Mouse (Mus musculus) stomach, embryonic 14.5 days (tissue): ENCODE data around the gene Drc3. TPM values are rescaled to one million over a fixed set of nuclear protein-coding genes. Genes with fewer than 3 reads are reported as not detected.

ENCODE experiments used
- ATAC-seq: fragments of 200-750 bp; cut with Nextera tagmentation; 2 replicates; pipeline ENCODE4 v1.8.0; 2017; ENCODE audit warnings: low read depth, moderate TSS enrichment; ENCODE audit not compliant: insufficient number of reproducible peaks, insufficient read depth, low FRiP score
- H3K27ac ChIP-seq: fragments of 300-500 bp; sonication (generic); 2 replicates; pipeline ENCODE4 v1.5.1; 2014; ENCODE audit warnings: mild to moderate bottlenecking, low read length, moderate library complexity, mixed read lengths
- H3K27me3 ChIP-seq: fragments of 300-500 bp; sonication (generic); 2 replicates; pipeline ENCODE4 v1.6.1; 2014; ENCODE audit warnings: low read length, control low read depth, mixed read lengths; ENCODE audit not compliant: control insufficient read depth, insufficient read depth
- H3K36me3 ChIP-seq: fragments of 300-500 bp; sonication (generic); 2 replicates; pipeline ENCODE4 v1.6.1; 2014; ENCODE audit warnings: mild to moderate bottlenecking, control low read depth, low read length, moderate library complexity, mixed read lengths; ENCODE audit not compliant: control insufficient read depth, insufficient read depth
- H3K4me1 ChIP-seq: fragments of 300-500 bp; sonication (generic); 2 replicates; pipeline ENCODE4 v1.6.1; 2014; ENCODE audit warnings: low read length, control low read depth, mixed read lengths; ENCODE audit not compliant: control insufficient read depth, insufficient read depth
- H3K4me2 ChIP-seq: fragments of 300-500 bp; sonication (generic); replicated peaks from 2 replicates; pipeline ENCODE4 v1.6.1; 2014; ENCODE audit warnings: low read depth, low read length, control low read depth
- H3K4me3 ChIP-seq: fragments of 300-500 bp; sonication (generic); 2 replicates; pipeline ENCODE4 v1.5.1; 2014; ENCODE audit warnings: low read depth, low read length, control low read depth
- H3K9ac ChIP-seq: fragments of 300-500 bp; sonication (generic); replicated peaks from 2 replicates; pipeline ENCODE4 v1.6.1; 2014; ENCODE audit warnings: low read depth, mild to moderate bottlenecking, control low read depth, low read length, moderate library complexity, mixed read lengths
- H3K9me3 ChIP-seq: fragments of 300-500 bp; sonication (generic); 2 replicates; pipeline ENCODE4 v1.6.1; 2016; ENCODE audit warnings: low read depth, low read length, control low read depth; ENCODE audit not compliant: control insufficient read depth
- WGBS: fragments of 180-500 bp; shearing (Covaris S2); extraction: QIAGEN DNeasy Blood & Tissue Kit; methylation state at CpG from one replicate; pipeline ENCODE4 v1.1.7; 2014; 5-methylcytosine and 5-hydroxymethylcytosine counted together
- polyA plus RNA-seq: library from polyadenylated mRNA; unstranded; fragments of >200 nt; fragmentation: Nextera tagmentation; extraction: Ambion mirVana; gene quantifications from 2 replicates; pipeline ENCODE4 v1.2.1, GENCODE M21; 2014

The Drc3 gene
- polyA plus RNA-seq, 1 experiment from 2014 or later: 0.98 TPM

DNA sequence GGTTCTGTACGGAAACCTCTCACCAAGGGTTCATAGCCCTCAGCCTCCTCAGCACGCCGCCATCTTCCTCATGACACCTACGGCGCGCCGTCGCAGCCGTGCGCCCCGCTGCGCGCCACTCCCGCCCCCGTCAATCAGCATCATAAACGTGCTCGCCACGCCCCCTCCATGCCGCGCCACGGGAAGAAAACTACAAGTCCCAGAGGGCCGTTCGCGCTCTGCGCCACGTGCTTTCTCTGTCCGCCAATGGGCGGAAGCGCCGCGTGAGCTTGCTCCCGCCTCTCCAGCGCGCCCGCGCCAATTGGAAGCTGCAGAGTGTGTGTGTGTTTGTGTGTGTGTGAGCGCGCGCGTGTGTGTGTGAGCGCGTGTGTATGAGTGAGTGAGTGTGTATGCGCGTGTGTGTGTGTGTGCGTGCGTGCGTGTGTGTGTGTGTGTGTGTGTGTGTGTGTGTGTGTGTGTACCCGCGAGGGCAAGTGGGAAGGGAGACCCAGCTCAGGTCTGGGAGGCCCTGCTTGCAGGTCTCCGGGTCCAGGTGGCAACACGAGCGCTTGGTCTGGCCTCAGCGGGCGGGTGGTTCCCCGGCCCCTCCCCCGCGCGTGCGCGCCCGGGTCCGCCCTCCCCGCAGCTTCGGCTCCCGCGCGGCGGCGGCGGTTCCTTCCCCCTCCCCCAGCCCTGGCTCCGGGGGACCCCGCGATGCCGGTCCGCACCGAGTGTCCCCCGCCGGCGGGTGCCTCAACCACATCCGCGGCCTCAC, 64.0 kb downstream of the Drc3 start, which contains the start of gene Gid4:
Gene Gid4 (plus strand): TSS at position 183 of the 754 bp plus-strand sequence.
- H3K4me3 ChIP-seq: peak within 1 kb of the TSS; percentile 97
- peak within 1 kb of the TSS; percentile 90 for H3K27ac ChIP-seq
- H3K4me1 ChIP-seq: peaks cover 19% of the 10 kb centered on the region
- peak within 1 kb of the TSS; percentile 87 for H3K9ac ChIP-seq
- H3K36me3 ChIP-seq: no peaks in the 10 kb centered on the region
- peak; percentile 96 for ATAC-seq
- H3K27me3 ChIP-seq: no peaks in the 10 kb centered on the region
- under 1% methylated on average over 61 of the region's 81 CpGs for WGBS
- peak within 1 kb of the TSS; percentile 97 for H3K4me2 ChIP-seq
- no peaks in the 10 kb centered on the region for H3K9me3 ChIP-seq

DNA sequence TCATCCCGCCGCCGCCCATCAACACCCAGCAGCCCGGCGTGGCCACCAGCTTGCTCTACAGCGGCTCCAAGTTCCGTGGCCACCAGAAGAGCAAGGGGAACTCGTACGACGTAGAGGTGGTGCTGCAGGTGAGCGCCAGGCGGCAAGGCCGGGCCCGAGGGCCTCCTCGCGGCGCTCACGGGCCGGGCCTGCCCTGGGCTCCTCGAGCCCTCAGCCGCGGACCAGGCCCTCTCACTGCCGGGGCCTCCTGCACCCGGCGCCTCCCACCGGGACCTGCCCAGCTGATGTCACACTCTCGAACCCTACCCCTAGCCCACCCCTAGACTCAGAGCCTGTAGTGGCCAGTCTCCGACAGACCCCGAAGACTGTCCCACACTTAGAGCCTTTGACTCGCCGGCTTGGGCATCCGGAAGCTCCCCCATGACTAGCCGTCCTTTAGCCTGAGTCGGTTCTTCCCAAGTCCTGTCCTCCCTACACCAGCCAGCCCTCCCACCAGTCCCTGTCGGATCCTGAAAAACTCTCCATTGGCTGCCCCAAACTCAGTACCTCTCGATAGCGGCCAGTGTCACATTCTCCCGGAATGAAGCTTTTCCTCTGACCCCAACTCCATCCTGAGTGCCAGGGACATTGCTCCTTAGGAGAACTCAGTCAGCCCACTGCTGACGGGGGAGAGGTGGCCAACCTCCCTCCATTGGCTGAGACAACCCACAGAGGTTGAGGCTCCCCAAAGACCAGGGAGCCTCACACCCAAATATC, 64.8 kb downstream of the Drc3 start, which contains the start of gene Atpaf2:
Gene Atpaf2 (minus strand): TSS at position 741 of the 756 bp plus-strand sequence.
- peak; percentile 17; the same call in 1 of the 2 replicates for ATAC-seq
- Histone ChIP-seq H3K4me2 (peak within 1 kb of the TSS; percentile 97), H3K27me3 (no peaks in the 10 kb centered on the region), H3K4me3 (peak within 1 kb of the TSS; percentile 97), H3K27ac (peak within 1 kb of the TSS; percentile 90), H3K36me3 (no peaks in the 10 kb centered on the region), H3K9ac (peak within 1 kb of the TSS; percentile 87), H3K9me3 (no peaks in the 10 kb centered on the region), H3K4me1 (peaks cover 19% of the 10 kb centered on the region)
- under 1% methylated on average over 39 of the region's 39 CpGs for WGBS

DNA sequence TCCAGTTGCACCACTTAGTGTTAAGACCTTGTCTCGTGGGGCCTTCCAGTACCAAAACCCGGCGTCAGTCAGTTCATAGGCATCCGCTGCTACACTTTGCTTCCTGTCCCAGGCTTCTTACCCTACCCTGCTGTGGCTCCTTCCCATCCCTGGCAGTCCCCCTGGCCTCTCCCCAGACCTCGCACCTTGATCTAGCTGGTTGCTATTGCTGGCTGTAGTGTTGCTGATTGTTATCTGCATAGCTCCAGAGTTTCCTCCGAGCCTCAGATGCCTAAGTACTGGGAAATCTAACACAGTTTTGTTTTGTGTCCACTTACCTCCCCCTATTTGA, 65.3 kb downstream of the Drc3 start:
- peak overlapping the region; percentile 97 for H3K4me3 ChIP-seq
- H3K4me1 ChIP-seq: peaks cover 19% of the 10 kb centered on the region
- peak overlapping the region; percentile 87 for H3K9ac ChIP-seq
- H3K4me2 ChIP-seq: peak overlapping the region; percentile 97
- no peak for ATAC-seq
- no peaks in the 10 kb centered on the region for H3K27me3 ChIP-seq
- no peak overlapping the region; the same call in 1 of the 2 replicates for H3K27ac ChIP-seq
- H3K36me3 ChIP-seq: no peaks in the 10 kb centered on the region
- no peaks in the 10 kb centered on the region for H3K9me3 ChIP-seq
- WGBS: 8% methylated on average over 6 of the region's 6 CpGs

DNA sequence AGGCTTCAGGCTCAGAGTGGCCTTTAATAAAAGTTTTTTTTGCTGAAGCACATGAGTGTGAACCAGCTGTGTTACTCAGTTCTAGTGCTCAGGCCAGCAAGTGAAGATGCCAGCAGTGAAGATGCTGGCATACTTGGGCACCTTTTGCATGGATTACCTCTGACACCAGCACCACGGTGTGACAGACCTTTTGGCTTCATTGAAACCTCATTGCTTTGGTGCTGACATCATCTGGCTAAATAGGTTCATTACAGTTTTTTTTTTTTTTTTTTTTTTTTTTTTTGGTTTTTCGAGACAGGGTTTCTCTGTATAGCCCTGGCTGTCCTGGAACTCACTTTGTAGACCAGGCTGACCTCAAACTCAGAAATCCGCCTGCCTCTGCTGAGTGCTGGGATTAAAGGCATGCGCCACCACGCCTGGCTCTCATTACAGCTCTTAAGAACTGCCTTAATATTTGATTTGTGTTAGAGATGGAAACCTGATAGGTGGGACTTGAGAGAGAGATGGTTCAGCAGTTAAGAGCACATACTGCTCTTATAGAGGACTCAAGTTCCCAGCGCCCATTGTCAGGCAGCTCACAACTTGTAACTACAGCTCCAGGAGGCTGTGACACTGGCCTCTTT, 69.0 kb downstream of the Drc3 start:
- H3K4me3 ChIP-seq: no peak overlapping the region
- no peak overlapping the region for H3K9ac ChIP-seq
- WGBS: 67% methylated on average over 5 of the region's 6 CpGs
- peaks cover 5% of the 10 kb centered on the region; the same call in 1 of the 2 replicates for H3K36me3 ChIP-seq
- H3K4me2 ChIP-seq: no peak overlapping the region
- no peaks in the 10 kb centered on the region for H3K9me3 ChIP-seq
- H3K27ac ChIP-seq: no peak overlapping the region
- no peak for ATAC-seq
- H3K27me3 ChIP-seq: no peaks in the 10 kb centered on the region
- peaks cover 10% of the 10 kb centered on the region for H3K4me1 ChIP-seq

DNA sequence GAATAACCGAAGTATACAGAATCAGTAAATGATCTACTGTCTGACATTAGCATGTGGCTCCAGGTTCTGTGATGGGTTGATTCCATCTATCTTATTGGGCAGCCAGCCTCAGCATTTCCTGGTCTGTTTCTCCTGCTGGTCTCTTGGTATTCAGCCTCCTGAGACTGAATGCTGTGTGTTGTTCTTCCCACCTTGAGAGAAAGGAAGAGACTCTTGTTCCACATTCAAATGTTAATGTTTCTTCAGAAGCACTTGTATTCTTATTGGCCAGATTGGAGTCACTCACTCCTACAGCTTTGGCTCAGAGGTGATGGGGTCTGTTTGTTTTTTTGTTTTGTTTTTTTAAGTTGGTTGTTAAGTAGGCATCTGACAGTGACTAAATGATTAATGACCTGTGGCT, 69.9 kb downstream of the Drc3 start:
- H3K9ac ChIP-seq: no peak overlapping the region
- no peak for ATAC-seq
- no peaks in the 10 kb centered on the region for H3K27me3 ChIP-seq
- 90% methylated on average over 1 of the region's 1 CpGs for WGBS
- H3K4me2 ChIP-seq: no peak overlapping the region
- H3K4me1 ChIP-seq: peaks cover 10% of the 10 kb centered on the region
- H3K4me3 ChIP-seq: no peak overlapping the region
- peaks cover 11% of the 10 kb centered on the region; the same call in 1 of the 2 replicates for H3K36me3 ChIP-seq
- H3K27ac ChIP-seq: no peak overlapping the region
- H3K9me3 ChIP-seq: no peaks in the 10 kb centered on the region

DNA sequence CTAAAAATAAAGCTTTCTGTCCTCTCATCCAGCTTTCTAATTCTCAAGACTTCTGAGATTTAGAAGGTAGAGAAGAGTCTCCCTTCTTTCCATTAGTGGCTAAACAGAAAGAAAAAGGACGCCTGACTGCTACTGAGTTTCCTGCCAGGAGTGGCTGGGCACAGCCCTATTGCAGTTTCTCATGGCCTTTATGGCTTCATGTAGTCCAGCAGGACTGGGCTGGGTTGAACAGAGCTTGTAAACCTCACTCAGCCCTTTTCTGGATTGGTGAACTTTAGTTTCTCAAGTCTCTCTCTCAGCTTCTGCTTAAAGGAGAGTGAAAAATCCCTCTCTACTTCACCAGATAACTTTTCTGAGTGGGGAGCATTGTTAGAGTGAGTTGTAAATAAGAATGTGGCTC, 73.3 kb downstream of the Drc3 start:
- 77% methylated on average over 1 of the region's 1 CpGs for WGBS
- H3K4me2 ChIP-seq: no peak overlapping the region
- H3K4me3 ChIP-seq: no peak overlapping the region
- H3K27ac ChIP-seq: no peak overlapping the region
- H3K9me3 ChIP-seq: no peaks in the 10 kb centered on the region
- ATAC-seq: no peak
- no peaks in the 10 kb centered on the region for H3K4me1 ChIP-seq
- no peaks in the 10 kb centered on the region for H3K27me3 ChIP-seq
- peaks cover 20% of the 10 kb centered on the region for H3K36me3 ChIP-seq
- no peak overlapping the region for H3K9ac ChIP-seq

DNA sequence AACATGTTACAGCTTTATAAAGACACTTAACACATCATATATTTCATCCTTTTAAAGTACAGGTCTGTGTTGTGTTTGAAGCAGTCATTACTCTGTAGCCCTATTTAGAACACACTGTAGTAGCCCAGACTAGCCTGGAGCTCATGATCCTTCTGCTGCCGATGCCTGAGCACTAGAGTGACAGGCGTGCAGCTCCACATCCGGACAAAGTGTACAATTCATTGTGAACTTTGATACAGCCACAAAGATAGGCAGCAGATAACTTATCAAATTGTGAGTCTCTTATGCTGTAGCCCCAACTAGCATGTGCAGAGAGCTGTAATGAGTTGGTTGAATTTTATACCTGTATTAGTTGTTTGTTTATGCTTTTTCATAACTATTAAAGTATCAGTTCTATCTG, 74.5 kb downstream of the Drc3 start:
- ATAC-seq: no peak
- 93% methylated on average over 3 of the region's 3 CpGs for WGBS
- H3K4me2 ChIP-seq: no peak overlapping the region
- no peaks in the 10 kb centered on the region for H3K9me3 ChIP-seq
- no peaks in the 10 kb centered on the region for H3K4me1 ChIP-seq
- no peak overlapping the region for H3K27ac ChIP-seq
- no peak overlapping the region for H3K4me3 ChIP-seq
- no peaks in the 10 kb centered on the region for H3K27me3 ChIP-seq
- peaks cover 23% of the 10 kb centered on the region for H3K36me3 ChIP-seq
- H3K9ac ChIP-seq: no peak overlapping the region

DNA sequence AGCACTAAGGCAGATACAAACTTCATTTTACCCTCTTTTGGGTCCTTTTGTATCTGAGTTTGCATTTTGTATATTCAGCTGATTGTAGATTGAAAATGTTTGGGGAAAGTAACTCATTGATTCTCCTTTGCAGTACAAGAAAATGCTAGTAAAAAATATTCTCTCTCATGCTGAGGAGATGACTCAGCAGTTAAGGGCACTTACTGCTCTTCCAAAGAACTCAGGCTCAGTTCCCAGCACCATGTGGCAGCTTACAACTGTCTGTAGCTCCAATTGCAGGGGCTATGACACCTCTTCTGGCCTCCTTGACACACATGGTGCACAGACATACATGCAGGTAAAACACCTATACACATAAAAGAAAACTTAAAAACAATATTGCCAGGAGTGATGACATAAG, 80.4 kb downstream of the Drc3 start:
- no peaks in the 10 kb centered on the region for H3K9me3 ChIP-seq
- H3K4me1 ChIP-seq: no peaks in the 10 kb centered on the region
- H3K36me3 ChIP-seq: peaks cover 44% of the 10 kb centered on the region
- no peaks in the 10 kb centered on the region for H3K27me3 ChIP-seq
- H3K27ac ChIP-seq: no peak overlapping the region
- no peak overlapping the region for H3K9ac ChIP-seq
- no peak overlapping the region for H3K4me2 ChIP-seq
- no peak for ATAC-seq
- H3K4me3 ChIP-seq: no peak overlapping the region
